Mouse (Mus musculus) layer of hippocampus, adult 2 months (tissue): ENCODE results near the gene Vmn1r180. TPM values are rescaled to one million over a fixed set of nuclear protein-coding genes. Genes with fewer than 3 reads are reported as not detected.
"Not testable (repeated sequence)": the region's sequence is repeated elsewhere in the genome, so short reads cannot be mapped to it uniquely, and the experiment has no call there.

Experiments used
- DNase-seq, 2 experiments: peaks; one replicate each; pipeline ENCODE4 v3.0.0; 2022; ENCODE audit warnings: low spot score in 2 of 2
- H3K27ac ChIP-seq: fragments of 200-600 bp; 2 replicates; pipeline ENCODE4 v1.8.1; 2022
- H3K4me3 ChIP-seq: fragments of 200-600 bp; 2 replicates; pipeline ENCODE4 v1.8.1; 2022; ENCODE audit warnings: mild to moderate bottlenecking
- CTCF ChIP-seq: fragments of 200-600 bp; conservative IDR thresholded peaks from 2 replicates; pipeline ENCODE4 v1.8.1; 2022; ENCODE audit warnings: antibody characterized with exemption, mild to moderate bottlenecking, moderate library complexity
- long read RNA-seq, 2 experiments: library from polyadenylated mRNA; stranded (forward); transcript quantifications; one replicate each; pipeline ENCODE4 v2.0.0; 2021; ENCODE audit warnings: borderline mapping rate in 2 of 2
- total RNA-seq, 2 experiments: library from RNA; stranded (reverse); gene quantifications; 2 replicates each; pipeline ENCODE4 v1.2.3; 2021

Vmn1r180 gene
- total RNA-seq: not detected
- long read RNA-seq, experiment 1: 0 reads
- long read RNA-seq, experiment 2: 0 reads

DNA sequence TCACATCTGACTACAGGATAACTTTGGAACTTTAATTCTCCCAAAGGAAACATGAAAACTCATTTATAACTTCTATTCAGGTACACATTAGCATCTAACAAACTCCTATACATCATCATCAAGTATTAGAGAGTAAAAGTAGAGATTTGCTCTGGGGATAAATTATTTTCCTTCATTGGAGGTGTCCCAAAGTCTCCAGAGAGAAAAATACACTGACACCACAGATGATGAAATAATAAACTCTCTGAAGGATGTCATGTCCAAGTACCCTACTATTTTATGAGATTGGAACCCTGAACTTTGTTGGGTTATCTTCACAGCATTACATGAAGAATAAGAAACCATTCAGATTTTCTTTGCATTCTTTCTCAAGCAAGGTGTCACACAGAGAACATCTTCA lies at the start of gene Vmn1r180:
Gene Vmn1r180 (plus strand): TSS at position 301 of the 400 bp plus-strand sequence.
- TF ChIP-seq CTCF: no peak
- H3K27ac ChIP-seq: no peak within 1 kb of the TSS
- no peak within 1 kb of the TSS for H3K4me3 ChIP-seq
- no peak for DNase-seq

DNA sequence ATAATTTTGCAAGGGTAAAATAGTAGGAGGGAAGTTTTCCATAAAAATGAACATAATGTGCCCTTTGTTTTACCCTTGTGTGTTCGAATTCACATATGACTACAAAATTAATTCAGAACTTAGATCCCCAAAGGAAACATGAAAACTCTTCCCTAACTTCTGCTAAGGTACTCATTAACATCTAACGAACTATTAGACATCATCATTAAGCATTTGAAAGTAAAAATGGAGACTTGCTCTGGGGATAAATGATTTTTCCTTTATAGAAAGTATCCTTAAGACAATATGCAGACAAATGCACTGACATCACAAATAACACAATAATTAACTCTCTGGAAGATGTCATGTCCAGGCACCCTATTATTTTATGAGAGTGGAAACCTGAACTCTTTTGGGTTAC lies 23.8 kb upstream of the Vmn1r180 start, which contains the start of gene Vmn1r179:
Gene Vmn1r179 (plus strand): TSS at position 301 of the 400 bp plus-strand sequence.
- TF ChIP-seq CTCF: no peak
- DNase-seq: no peak
- H3K4me3 ChIP-seq: no peak within 1 kb of the TSS
- no peak within 1 kb of the TSS for H3K27ac ChIP-seq

- DNase-seq: peak in 1 of 2 experiments; percentile 20
- not testable (repeated sequence) for H3K27ac ChIP-seq
Measured at GRCm38 (mm10) chr7:23968044-23968443, 17.6 kb downstream of the Vmn1r180 start.

GRCm38 (mm10) chr7:23974315-23974714 lies 23.9 kb downstream of the Vmn1r180 start, which contains the start of gene Vmn1r181:
TSS of gene Vmn1r181 (plus strand) at chr7:23974615.
- not testable (repeated sequence) for DNase-seq, H3K4me3 ChIP-seq, H3K27ac ChIP-seq

More at GRCm38 (mm10) chr7:23968044-23968443, 17.6 kb downstream of the Vmn1r180 start:
- H3K4me3 ChIP-seq: not testable (repeated sequence)
- peak; percentile 73 for TF ChIP-seq CTCF

DNA sequence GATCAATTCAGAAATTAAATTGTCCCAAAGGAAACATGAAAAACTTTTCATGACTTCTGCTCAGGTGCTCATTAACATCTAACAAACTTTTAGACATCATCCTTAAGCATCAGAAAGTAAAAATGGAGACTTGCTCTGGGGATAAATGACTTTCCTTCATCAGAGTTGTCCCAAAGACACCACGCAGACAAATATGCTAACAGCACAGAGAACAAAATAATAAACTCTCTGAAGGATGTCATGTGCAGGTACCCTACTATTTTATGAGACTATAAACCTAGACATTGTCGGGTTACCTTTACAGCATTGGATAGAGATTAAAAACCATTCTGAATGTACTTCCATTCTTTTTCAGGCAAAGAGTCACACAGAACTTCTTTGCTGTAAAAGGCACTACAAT lies 51.0 kb downstream of the Vmn1r180 start, which contains the start of gene V1rd19:
Gene V1rd19 (plus strand): TSS at position 301 of the 400 bp plus-strand sequence.
- H3K4me3 ChIP-seq: no peak within 1 kb of the TSS
- TF ChIP-seq CTCF: no peak
- no peak for DNase-seq
- no peak within 1 kb of the TSS for H3K27ac ChIP-seq

Other genes with a start within 250 kb of the Vmn1r180 start
- not detected for gene Vmn1r173, start 249.9 kb upstream of the Vmn1r180 start, total RNA-seq
- not detected for gene Vmn1r174, start 198.4 kb upstream of the Vmn1r180 start, total RNA-seq
- not detected for gene Vmn1r175, start 140.0 kb upstream of the Vmn1r180 start, total RNA-seq
- not detected for gene Vmn1r176, start 113.3 kb upstream of the Vmn1r180 start, total RNA-seq
- gene Vmn1r177, start 84.2 kb upstream of the Vmn1r180 start, total RNA-seq: not detected
- gene Vmn1r178, start 58.6 kb upstream of the Vmn1r180 start, total RNA-seq: not detected
- not detected for gene Vmn1r179, start 23.7 kb upstream of the Vmn1r180 start, total RNA-seq
- not detected for gene Vmn1r181, start 24.0 kb downstream of the Vmn1r180 start, total RNA-seq
- not detected for gene V1rd19, start 51.1 kb downstream of the Vmn1r180 start, total RNA-seq
- gene Vmn1r183, start 102.6 kb downstream of the Vmn1r180 start, total RNA-seq: not detected
- gene Zfp180, start 131.3 kb downstream of the Vmn1r180 start, total RNA-seq: 10 to 100 TPM; 44.0 to 45.5 TPM
- gene Zfp112, start 161.7 kb downstream of the Vmn1r180 start, total RNA-seq: 10 to 100 TPM; 10.4 to 13.9 TPM
- 10 to 100 TPM; 21.1 to 21.8 TPM for gene Zfp235, start 183.5 kb downstream of the Vmn1r180 start, total RNA-seq
- 1 to 10 TPM; 3.4 to 4.3 TPM for gene Zfp114, start 224.4 kb downstream of the Vmn1r180 start, total RNA-seq